Mouse (Mus musculus) midbrain, embryonic 13.5 days (tissue): ENCODE measurements around the gene Traf4. TPM values are rescaled to one million over a fixed set of nuclear protein-coding genes. Genes with fewer than 3 reads are reported as not detected.

Experiments
- ATAC-seq: fragments of 200-750 bp; cut with Nextera tagmentation; 2 replicates; pipeline ENCODE4 v1.8.0; 2017; ENCODE audit warnings: mild to moderate bottlenecking, moderate TSS enrichment, moderate library complexity
- H3K27ac ChIP-seq: fragments of 300-500 bp; sonication (generic); 2 replicates; pipeline ENCODE4 v1.5.1; 2015; ENCODE audit warnings: inconsistent platforms, mild to moderate bottlenecking, moderate library complexity
- H3K27me3 ChIP-seq: fragments of 300-500 bp; sonication (generic); 2 replicates; pipeline ENCODE4 v1.6.1; 2015; ENCODE audit warnings: mild to moderate bottlenecking, inconsistent platforms
- H3K36me3 ChIP-seq: fragments of 300-500 bp; sonication (generic); 2 replicates; pipeline ENCODE4 v1.6.1; 2015; ENCODE audit warnings: mild to moderate bottlenecking, inconsistent platforms
- H3K4me1 ChIP-seq: fragments of 300-500 bp; sonication (generic); replicated peaks from 2 replicates; pipeline ENCODE4 v1.6.1; 2015; ENCODE audit warnings: inconsistent platforms
- H3K4me2 ChIP-seq: fragments of 300-500 bp; sonication (generic); replicated peaks from 2 replicates; pipeline ENCODE4 v1.6.1; 2015; ENCODE audit warnings: moderate library complexity, mild to moderate bottlenecking, inconsistent platforms
- H3K4me3 ChIP-seq: fragments of 300-500 bp; sonication (generic); replicated peaks from 2 replicates; pipeline ENCODE4 v1.5.1; 2015; ENCODE audit warnings: mild to moderate bottlenecking, inconsistent platforms
- H3K9ac ChIP-seq: fragments of 300-500 bp; sonication (generic); replicated peaks from 2 replicates; pipeline ENCODE4 v1.6.1; 2015; ENCODE audit warnings: mild to moderate bottlenecking, inconsistent platforms
- H3K9me3 ChIP-seq: fragments of 300-500 bp; sonication (generic); 2 replicates; pipeline ENCODE4 v1.6.1; 2016; ENCODE audit warnings: mild to moderate bottlenecking, inconsistent platforms
- WGBS: fragments of 180-500 bp; shearing (Covaris S2); methylation state at CpG from one replicate; pipeline ENCODE4 v1.1.7; 2015; 5-methylcytosine and 5-hydroxymethylcytosine counted together
- polyA plus RNA-seq: library from polyadenylated mRNA; unstranded; fragments of >200 nt; fragmentation: Nextera tagmentation; extraction: Ambion mirVana; gene quantifications from 2 replicates; pipeline ENCODE4 v1.2.1, GENCODE M21; 2015

The Traf4 gene
- polyA plus RNA-seq, result 120 and 139 TPM in 2 replicates

- ATAC-seq, result peak; percentile 81
- Histone ChIP-seq H3K27ac (peak within 1 kb of the TSS; percentile 99), H3K9me3 (no peaks in the 10 kb centered on the region), H3K9ac (peak within 1 kb of the TSS; percentile 99), H3K4me3 (peak within 1 kb of the TSS; percentile 100), H3K4me1 (peaks cover 45% of the 10 kb centered on the region), H3K4me2 (peak within 1 kb of the TSS; percentile 84), H3K36me3 (peaks cover 31% of the 10 kb centered on the region), H3K27me3 (0 out of 2 replicates have a peak, but pooled peaks cover 3% of the 10 kb centered on the region)
- WGBS, result under 1% methylated on average over 61 of the region's 78 CpGs
Measured at GRCm38 (mm10) chr11:78164924-78165760, at the start of gene Traf4. Traf4 (minus strand) TSS chr11:78165589.

DNA sequence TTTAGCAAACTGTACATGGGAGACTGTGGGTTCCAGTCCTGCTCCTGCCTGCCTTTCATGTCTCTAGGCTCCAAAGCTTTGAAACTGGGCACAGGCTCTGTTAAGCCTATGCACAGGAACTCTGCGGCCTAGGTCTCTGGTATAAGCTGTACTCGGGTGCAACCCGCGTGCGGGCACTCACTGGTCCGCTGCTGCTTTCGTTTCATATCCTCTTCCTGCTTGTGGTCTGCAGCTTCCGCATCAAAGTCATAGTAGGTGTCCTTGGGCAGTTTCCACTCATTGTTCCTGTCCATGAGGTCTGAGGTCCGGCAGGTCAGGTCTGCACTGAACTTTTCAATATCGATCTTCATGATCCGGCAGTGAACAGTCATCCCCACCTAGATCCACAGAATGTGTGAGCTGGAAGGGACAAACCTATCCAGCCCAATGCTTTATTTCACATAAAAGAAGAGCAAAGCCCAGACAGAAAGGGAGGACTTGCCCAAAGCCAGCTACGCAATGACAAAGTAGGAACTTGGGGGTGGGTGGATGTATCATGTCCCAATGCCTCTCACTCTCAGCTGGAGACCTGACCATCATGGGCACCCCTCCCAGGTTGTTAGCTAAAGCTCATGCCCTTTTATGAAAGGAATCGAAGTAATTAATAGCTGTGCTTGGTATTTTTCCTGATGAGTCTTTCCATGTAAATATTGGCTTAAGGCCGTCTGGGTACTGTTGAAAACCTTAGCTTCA, 47.9 kb upstream of the Traf4 start:
- ATAC-seq, result no peak
- WGBS, result 96% methylated on average over 14 of the region's 14 CpGs
- Histone ChIP-seq H3K4me2 (no peak overlapping the region), H3K36me3 (peaks cover 99% of the 10 kb centered on the region), H3K27me3 (no peaks in the 10 kb centered on the region), H3K4me1 (no peaks in the 10 kb centered on the region), H3K4me3 (no peak overlapping the region), H3K27ac (no peak overlapping the region), H3K9me3 (no peaks in the 10 kb centered on the region), H3K9ac (no peak overlapping the region)

DNA sequence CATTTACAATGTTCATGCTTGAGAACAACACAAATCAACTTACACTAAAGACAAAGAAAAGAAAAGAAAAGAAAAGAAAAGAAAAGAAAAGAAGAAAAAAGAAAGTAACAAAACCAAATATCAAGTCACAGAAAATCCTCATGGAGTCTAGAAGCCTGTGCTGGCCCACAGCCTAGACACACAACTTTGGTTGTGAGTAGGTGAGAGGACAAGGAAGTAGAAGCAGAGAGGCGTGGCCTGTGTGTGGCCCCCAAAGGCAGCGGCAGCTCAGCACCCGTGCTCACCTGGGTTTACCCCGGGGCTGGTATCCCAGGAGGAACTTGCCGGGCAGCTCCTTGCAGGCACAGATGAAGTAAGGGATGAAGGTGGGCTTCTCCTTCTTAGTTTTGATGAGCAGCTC, 46.1 kb upstream of the Traf4 start:
- H3K9ac ChIP-seq, result no peak overlapping the region
- WGBS, result 86% methylated on average over 5 of the region's 5 CpGs
- no peaks in the 10 kb centered on the region for H3K4me1 ChIP-seq
- no peak overlapping the region for H3K27ac ChIP-seq
- peaks cover 100% of the 10 kb centered on the region for H3K36me3 ChIP-seq
- H3K4me2 ChIP-seq, result no peak overlapping the region
- ATAC-seq, result no peak
- no peaks in the 10 kb centered on the region for H3K9me3 ChIP-seq
- H3K4me3 ChIP-seq, result no peak overlapping the region
- no peaks in the 10 kb centered on the region for H3K27me3 ChIP-seq

GRCm38 (mm10) chr11:78210615-78211014, 45.2 kb upstream of the Traf4 start:
- Histone ChIP-seq H3K36me3 (peaks cover 100% of the 10 kb centered on the region), H3K4me2 (no peak overlapping the region), H3K27ac (no peak overlapping the region), H3K9ac (no peak overlapping the region), H3K4me1 (no peaks in the 10 kb centered on the region), H3K9me3 (no peaks in the 10 kb centered on the region), H3K4me3 (no peak overlapping the region), H3K27me3 (no peaks in the 10 kb centered on the region)
- WGBS, result 83% methylated on average over 7 of the region's 7 CpGs
- ATAC-seq, result no peak

DNA sequence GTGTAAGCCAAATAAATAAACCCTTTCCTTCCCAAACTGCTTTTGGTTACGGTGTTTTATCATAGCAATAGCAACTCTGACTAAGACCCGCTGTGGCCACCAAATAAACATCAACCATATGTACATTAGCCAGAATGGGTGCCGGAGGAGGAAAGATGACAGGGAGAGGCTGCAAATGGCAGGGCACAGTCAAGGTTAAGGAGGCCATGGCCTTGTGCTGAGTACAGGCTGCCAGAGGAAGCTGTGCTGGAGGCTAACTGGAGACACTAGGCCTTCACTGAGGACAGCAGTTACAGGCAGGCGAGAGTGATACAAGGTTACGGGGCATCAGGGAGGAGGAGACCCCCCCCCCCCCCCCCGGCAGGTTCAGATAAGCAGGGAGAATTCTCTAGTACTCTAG, 44.5 kb upstream of the Traf4 start:
- Histone ChIP-seq H3K27me3 (no peaks in the 10 kb centered on the region), H3K36me3 (peaks cover 100% of the 10 kb centered on the region), H3K9ac (no peak overlapping the region), H3K4me1 (no peaks in the 10 kb centered on the region), H3K4me3 (no peak overlapping the region), H3K4me2 (no peak overlapping the region), H3K9me3 (no peaks in the 10 kb centered on the region), H3K27ac (no peak overlapping the region)
- WGBS, result 94% methylated on average over 6 of the region's 6 CpGs
- no peak for ATAC-seq

- Histone ChIP-seq H3K27ac (no peak overlapping the region), H3K27me3 (no peaks in the 10 kb centered on the region), H3K9ac (no peak overlapping the region), H3K36me3 (peaks cover 94% of the 10 kb centered on the region), H3K4me2 (no peak overlapping the region), H3K4me3 (no peak overlapping the region), H3K9me3 (no peaks in the 10 kb centered on the region), H3K4me1 (no peaks in the 10 kb centered on the region)
- 89% methylated on average over 7 of the region's 7 CpGs for WGBS
- ATAC-seq, result no peak
Measured at GRCm38 (mm10) chr11:78207190-78207589, 41.8 kb upstream of the Traf4 start.

DNA sequence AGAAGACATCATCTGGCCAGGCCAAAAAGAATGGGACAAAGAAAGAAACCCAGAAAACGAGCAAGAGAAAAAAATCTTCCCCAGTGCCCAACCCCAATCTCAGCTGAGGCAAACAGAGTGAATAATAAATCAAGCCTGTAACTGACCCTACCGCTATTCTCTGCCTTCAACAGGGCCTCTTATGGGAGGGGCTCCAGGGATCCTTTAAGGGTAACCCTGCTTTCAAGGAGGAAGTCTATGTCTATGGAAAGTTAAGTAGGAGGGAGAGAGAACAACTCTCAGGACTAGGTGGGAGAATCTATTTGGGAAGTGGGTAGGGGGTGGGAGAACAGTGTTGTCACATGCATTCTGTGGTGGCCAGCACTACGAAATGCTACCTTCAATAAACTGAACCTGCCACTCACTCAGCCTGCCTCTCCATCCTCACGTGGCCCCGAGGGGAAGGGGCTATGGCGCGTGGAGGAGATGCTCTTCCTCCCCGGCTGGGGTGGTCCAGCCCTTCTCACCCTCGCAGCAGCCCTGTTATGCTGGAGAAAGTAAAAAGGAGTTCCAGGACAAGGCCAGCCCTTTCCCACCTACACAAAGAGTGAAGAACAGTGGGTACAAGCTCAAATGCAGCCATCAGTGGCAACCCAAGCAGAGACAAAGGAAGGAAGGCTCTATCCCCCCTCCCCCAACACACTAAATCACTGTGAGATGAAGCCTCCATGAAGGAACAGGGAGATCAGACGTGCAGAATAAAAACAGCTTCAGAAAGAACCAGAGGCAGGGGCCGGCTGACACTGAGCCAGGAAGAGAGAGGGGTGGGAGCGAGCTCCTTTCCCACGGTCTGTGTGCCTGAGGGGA, 40.2 kb upstream of the Traf4 start:
- Histone ChIP-seq H3K9me3 (no peaks in the 10 kb centered on the region), H3K27me3 (no peaks in the 10 kb centered on the region), H3K27ac (peak overlapping the region; percentile 59), H3K9ac (no peak overlapping the region), H3K4me1 (no peaks in the 10 kb centered on the region), H3K4me2 (no peak overlapping the region), H3K36me3 (peaks cover 78% of the 10 kb centered on the region), H3K4me3 (no peak overlapping the region)
- 73% methylated on average over 13 of the region's 13 CpGs for WGBS
- no peak for ATAC-seq

- no peaks in the 10 kb centered on the region for H3K9me3 ChIP-seq
- no peak overlapping the region for H3K4me2 ChIP-seq
- H3K27ac ChIP-seq, result peak overlapping the region; percentile 14; the same call in 1 of the 2 replicates
- H3K9ac ChIP-seq, result no peak overlapping the region
- H3K27me3 ChIP-seq, result no peaks in the 10 kb centered on the region
- no peaks in the 10 kb centered on the region for H3K4me1 ChIP-seq
- no peak for ATAC-seq
- 83% methylated on average over 6 of the region's 6 CpGs for WGBS
- H3K4me3 ChIP-seq, result no peak overlapping the region
- H3K36me3 ChIP-seq, result peaks cover 65% of the 10 kb centered on the region
Measured at GRCm38 (mm10) chr11:78204287-78204686, 38.9 kb upstream of the Traf4 start.

DNA sequence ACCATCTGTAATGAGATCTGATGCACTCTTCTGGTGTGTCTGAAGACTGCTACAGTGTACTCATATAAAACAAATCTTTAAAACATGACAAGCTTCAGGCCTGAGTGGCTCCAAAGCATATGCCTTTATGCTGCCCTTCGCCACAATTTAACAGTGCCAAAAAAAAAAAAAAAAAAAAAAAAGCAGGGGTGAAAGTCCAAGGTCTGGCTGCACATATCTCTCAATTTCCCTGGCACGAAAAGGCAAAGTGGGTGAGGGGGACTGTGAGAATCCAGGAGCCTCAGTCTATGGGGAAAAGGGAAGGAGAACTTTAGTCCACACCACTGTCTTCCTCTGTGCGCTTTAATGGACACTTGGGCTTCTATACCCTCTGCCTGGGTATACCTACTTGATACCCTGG, 37.0 kb upstream of the Traf4 start:
- no peak overlapping the region for H3K27ac ChIP-seq
- no peak overlapping the region for H3K4me2 ChIP-seq
- H3K9me3 ChIP-seq, result no peaks in the 10 kb centered on the region
- WGBS, result 94% methylated on average over 3 of the region's 3 CpGs
- peaks cover 46% of the 10 kb centered on the region for H3K36me3 ChIP-seq
- H3K27me3 ChIP-seq, result no peaks in the 10 kb centered on the region
- no peak overlapping the region for H3K4me3 ChIP-seq
- H3K4me1 ChIP-seq, result no peaks in the 10 kb centered on the region
- no peak for ATAC-seq
- H3K9ac ChIP-seq, result no peak overlapping the region

GRCm38 (mm10) chr11:78195101-78195863, 29.9 kb upstream of the Traf4 start:
- Histone ChIP-seq H3K9me3 (no peaks in the 10 kb centered on the region), H3K4me1 (peaks cover 12% of the 10 kb centered on the region), H3K27me3 (no peaks in the 10 kb centered on the region), H3K9ac (peak overlapping the region; percentile 36; the same call in 1 of the 2 replicates), H3K4me3 (peak overlapping the region; percentile 31), H3K27ac (no peak overlapping the region), H3K4me2 (peak overlapping the region; percentile 47), H3K36me3 (peaks cover 29% of the 10 kb centered on the region)
- WGBS, result 55% methylated on average over 23 of the region's 23 CpGs
- no peak for ATAC-seq

DNA sequence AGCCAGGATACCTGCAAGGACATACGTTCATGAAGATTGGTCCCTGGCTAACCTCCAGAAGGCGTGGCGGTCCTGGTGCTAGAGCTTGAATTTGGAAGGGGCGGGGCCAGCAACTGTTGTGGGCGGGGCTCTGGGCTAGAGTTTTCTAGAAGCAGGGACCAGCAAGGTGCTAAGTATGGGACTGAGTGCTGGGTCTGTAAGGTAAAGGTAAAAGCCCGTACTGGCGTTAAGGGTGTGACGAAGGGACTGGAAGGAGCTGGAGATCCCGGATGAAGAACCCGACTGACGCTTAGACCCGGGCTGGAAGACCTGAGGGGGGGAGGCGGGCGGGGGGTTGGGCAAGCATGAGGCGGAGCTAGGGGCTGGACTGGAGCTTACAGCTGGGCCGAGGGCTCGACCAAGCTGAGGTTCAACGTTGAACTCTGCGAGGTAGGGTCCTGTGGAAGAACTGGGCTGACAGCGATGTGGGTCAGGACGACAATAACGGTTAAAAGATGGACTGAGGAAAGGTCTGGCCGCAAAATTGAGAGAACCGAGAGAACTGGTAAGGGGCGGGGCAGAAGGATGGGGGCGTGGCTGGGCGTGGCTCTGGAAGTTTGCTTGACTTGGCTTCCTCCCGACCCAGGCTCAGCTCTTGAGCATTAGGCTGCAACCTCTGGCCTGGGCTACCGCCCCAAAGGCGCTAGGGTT, 29.2 kb upstream of the Traf4 start:
- Histone ChIP-seq H3K27ac (no peak overlapping the region), H3K9ac (peak overlapping the region; percentile 36), H3K4me1 (peaks cover 20% of the 10 kb centered on the region), H3K4me3 (peak overlapping the region; percentile 31), H3K36me3 (peaks cover 29% of the 10 kb centered on the region), H3K27me3 (no peaks in the 10 kb centered on the region), H3K4me2 (peak overlapping the region; percentile 47), H3K9me3 (no peaks in the 10 kb centered on the region)
- ATAC-seq, result peak; percentile 54; the same call in 1 of the 2 replicates
- WGBS, result 5% methylated on average over 30 of the region's 30 CpGs
